Mouse (Mus musculus) induced T-regulatory cell, adult 2 months (primary cell): ENCODE measurements around the gene Pilra.
A peak's percentile ranks its signal among the peaks of the same experiment; 100 is the strongest.

ENCODE experiments used
- DNase-seq: peaks from one replicate; pipeline ENCODE4 v3.0.0-alpha.2; 2012; ENCODE audit warnings: low read depth

Gene Pilra

DNA sequence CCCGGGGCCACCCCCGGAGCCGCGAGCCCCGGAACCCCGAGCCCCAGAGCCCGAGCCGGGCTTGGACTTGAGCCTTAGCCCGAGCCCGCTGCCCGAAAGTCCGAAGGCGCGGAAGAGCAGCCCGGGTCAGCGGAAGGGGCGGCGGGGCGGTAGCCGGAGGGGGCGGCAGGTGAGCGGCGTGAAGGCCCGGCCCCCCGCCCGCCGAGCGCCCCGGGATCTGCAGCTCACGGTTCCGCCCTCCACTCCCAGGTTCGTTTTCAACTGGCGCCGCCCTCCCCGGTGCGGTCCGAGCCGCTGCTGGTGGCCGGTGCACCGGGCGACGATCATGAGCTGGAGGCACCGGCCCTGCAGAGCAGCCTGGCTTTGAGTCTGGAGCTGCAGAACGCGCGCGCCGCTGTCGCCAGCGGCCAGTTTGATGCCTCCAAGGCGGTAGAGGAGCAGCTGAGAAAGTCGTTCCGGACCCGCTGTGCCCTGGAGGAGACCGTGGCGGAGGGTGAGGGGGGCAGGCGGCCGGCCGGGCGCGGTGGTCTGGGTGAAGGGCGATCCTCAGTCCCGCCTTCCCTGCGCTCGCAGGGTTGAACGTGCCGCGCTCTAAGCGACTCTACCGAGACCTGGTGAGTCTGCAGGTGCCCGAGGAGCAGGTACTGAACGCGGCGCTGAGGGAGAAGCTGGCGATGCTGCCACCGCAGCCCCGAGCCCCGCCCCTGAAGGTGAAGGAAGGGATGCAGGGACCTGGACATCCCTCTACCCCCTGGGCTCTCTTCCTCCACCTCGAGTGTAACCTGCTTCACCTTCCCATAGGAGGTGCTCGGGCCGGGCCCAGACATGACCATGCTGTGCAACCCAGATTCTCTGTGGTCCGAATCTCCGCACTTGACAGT lies 56.8 kb downstream of the Pilra start:
- peak; percentile 75 for DNase-seq

DNA sequence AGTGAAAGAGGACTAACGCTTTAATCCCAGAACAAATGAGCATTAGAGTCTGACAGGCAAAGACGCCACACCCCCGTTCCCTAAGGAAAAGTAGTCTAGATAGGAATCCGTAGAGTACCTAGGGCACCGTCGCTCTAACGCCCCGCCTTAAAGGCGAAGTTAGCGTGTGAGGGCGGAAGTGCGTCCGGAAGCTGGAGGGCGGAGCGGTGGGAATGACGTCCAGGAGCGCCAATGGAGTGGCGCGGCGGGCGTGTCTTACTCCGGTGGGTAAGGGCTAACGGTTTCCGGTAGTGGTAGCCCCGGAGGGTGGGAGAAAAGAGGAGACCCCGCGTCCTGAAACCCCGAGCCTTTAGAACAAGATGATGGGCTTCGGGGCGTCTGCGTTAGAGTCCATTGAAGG lies 57.4 kb downstream of the Pilra start, which contains the start of gene Ppp1r35:
Ppp1r35 (plus strand) TSS at position 215 of the 400 bp plus-strand sequence.
- DNase-seq: peak; percentile 98

DNA sequence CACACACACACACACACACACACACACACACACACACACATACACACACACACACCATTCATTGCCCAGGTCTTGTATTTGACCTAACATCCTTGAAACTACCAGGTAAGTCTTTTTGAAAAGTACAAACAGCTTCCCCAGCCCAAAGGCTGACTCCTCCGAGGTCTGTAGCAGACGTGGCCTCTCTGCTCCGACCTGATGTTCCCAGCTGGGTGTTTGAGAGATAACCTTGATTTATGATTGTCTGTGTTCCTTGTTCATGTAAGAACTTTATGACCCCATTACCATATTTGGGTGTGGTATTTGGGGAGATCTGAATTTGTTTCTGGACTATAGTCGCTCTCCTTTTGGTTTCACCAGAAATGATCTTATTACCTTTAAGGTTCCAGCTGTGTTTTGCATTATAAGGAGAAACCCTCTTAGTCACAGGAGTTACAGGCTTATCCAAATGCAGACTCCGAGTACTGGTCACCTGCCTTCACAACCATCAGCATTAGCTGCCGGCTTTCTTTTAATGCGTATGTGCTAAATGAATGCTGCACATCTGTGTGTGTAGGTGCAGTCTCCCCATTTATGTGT lies 58.7 kb downstream of the Pilra start:
- peak; percentile 18 for DNase-seq

DNA sequence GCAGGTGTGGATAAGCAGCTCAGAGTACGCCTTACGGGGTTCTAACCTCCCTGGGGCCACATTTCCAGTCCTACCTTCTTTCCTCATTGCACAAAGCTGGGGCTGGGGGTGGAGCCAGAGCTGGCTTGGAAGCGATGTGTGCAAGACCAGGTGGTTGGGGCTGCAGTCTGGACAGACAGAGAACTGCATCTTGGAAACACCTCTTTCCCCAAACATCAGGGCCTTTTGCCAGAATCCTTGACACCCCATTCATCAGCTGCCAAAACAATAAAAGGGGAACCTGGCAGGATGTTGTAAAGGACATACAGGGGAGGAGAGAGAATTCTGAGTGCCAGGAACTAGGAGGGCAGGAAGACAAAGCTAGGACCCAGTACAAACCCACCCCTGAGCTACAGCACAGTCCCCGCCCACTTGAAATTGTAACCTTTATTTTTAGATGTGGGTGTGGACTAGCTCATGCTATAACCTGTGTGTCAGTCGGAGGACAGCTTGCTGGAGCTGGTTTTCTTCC lies 59.6 kb downstream of the Pilra start:
- DNase-seq: peak; percentile 50

DNA sequence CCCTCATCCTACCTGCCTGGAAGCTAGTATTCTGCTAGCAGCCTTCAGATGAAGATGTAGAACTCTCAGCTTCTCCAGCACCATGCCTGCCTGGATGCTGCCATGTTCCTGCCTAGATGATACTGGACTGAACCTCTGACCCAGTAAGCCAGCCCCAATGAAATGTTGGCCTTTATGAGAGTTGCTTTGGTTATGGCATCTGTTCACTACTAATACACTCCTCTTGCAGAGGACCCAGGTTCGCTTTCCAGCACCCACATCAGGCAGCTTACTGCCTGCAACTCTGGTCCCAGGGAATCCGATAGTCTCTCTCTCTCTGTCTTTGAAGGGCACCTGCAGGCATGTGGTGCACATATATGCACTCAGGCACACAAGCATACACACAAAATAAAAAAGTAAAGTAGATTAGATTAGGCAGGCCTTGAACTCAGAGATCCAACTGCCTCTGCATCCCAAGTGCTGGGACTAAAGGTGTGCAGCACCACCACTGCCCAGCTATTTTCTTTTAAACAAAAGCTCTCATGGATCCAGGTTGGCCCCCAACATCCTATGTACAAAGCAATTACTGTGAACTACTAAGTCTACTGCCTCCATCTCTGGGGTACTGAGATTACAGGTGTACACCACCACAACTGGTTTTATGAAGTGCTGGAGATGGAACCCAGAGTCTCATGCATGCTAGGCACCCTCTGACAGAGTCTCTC lies 60.3 kb downstream of the Pilra start:
- DNase-seq: no peak

DNA sequence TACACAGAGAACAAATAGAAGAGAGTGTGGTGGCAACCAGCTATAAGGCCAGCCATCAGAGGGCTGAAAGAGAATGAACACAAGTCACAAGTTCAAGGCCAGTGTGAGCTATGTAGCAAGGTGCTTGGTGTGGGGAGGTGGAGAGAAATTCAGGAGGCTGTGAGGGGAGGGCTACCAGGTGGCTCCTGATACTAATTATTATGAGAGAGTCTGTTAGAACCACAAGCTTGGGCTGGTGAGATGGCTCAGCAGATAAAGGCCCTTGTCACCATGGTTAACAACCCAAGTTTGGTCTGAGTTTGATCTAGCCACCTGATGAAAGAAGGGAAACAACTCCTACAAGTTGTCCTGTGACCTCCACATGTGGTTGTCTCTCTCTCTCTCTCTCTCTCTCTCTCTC lies 63.3 kb downstream of the Pilra start:
- no peak for DNase-seq
